Mouse (Mus musculus) myocyte (in vitro differentiated cells): Measurements from ENCODE around the gene Lyrm9.

Source experiments
- CEBPB ChIP-seq: IDR thresholded peaks from 2 replicates; pipeline ENCODE4 v1.6.1; 2011; ENCODE audit warnings: mild to moderate bottlenecking, moderate library complexity; ENCODE audit not compliant: poor library complexity, insufficient read depth, severe bottlenecking
- E2F4 ChIP-seq: IDR thresholded peaks from one replicate; pipeline ENCODE4 v1.6.1; 2011; ENCODE audit warnings: mild to moderate bottlenecking, control low read depth, moderate library complexity; ENCODE audit not compliant: insufficient read depth
- MAX ChIP-seq: IDR thresholded peaks from one replicate; pipeline ENCODE4 v1.6.1; 2011; ENCODE audit warnings: low read depth, mild to moderate bottlenecking, control low read depth
- MYOD1 ChIP-seq, 3 experiments: IDR thresholded peaks; one replicate each; pipeline ENCODE4 v1.6.1; 2011; ENCODE audit warnings: control low read depth in 2 of 3, low read depth in 2 of 3, mild to moderate bottlenecking in 2 of 3, moderate library complexity in 1 of 3; ENCODE audit not compliant: insufficient read length in 2 of 3, control insufficient read depth in 1 of 3
- MYOG ChIP-seq, 3 experiments: IDR thresholded peaks; one replicate each; pipeline ENCODE4 v1.6.1; 2011; ENCODE audit warnings: control low read depth in 2 of 3, low read depth in 2 of 3, mild to moderate bottlenecking in 2 of 3; ENCODE audit not compliant: insufficient read length in 2 of 3, control insufficient read depth in 1 of 3, insufficient read depth in 1 of 3
- POLR2A ChIP-seq: IDR thresholded peaks from one replicate; pipeline ENCODE4 v1.6.1; 2011; ENCODE audit warnings: low read depth, mild to moderate bottlenecking, control low read depth, moderate library complexity; ENCODE audit not compliant: insufficient read length
- POLR2AphosphoS2 ChIP-seq: IDR thresholded peaks from one replicate; pipeline ENCODE4 v1.6.1; 2011; ENCODE audit warnings: low read depth, control low read depth; ENCODE audit not compliant: insufficient read length
- TCF12 ChIP-seq: IDR thresholded peaks from one replicate; pipeline ENCODE4 v1.6.1; 2011; ENCODE audit warnings: mild to moderate bottlenecking, control low read depth; ENCODE audit not compliant: poor library complexity, insufficient read depth, severe bottlenecking
- USF1 ChIP-seq: IDR thresholded peaks from one replicate; pipeline ENCODE4 v1.6.1; 2011; ENCODE audit warnings: low read depth, mild to moderate bottlenecking, control low read depth, moderate library complexity

GRCm38 (mm10) chr11:78782326-78782725 is 44.1 kb upstream of the Lyrm9 start:
- TF ChIP-seq POLR2A (no peak), USF1 (no peak), MYOD1 (IDR thresholded peaks at IDR 0.05; ENCODE audit: control insufficient read depth in 1 of 3, insufficient read length in 2 of 3, low read depth in 2 of 3) (no peak), MYOG (IDR thresholded peaks at IDR 0.05; ENCODE audit: control insufficient read depth in 1 of 3, insufficient read depth in 1 of 3, insufficient read length in 2 of 3, low read depth in 2 of 3) (no peak), MAX (no peak), CEBPB (no peak), POLR2AphosphoS2 (no peak), TCF12 (no peak), E2F4 (no peak)
